Mouse (Mus musculus): ENCODE data around the gene Hist2h2bb.

Gene Hist2h2bb

DNA sequence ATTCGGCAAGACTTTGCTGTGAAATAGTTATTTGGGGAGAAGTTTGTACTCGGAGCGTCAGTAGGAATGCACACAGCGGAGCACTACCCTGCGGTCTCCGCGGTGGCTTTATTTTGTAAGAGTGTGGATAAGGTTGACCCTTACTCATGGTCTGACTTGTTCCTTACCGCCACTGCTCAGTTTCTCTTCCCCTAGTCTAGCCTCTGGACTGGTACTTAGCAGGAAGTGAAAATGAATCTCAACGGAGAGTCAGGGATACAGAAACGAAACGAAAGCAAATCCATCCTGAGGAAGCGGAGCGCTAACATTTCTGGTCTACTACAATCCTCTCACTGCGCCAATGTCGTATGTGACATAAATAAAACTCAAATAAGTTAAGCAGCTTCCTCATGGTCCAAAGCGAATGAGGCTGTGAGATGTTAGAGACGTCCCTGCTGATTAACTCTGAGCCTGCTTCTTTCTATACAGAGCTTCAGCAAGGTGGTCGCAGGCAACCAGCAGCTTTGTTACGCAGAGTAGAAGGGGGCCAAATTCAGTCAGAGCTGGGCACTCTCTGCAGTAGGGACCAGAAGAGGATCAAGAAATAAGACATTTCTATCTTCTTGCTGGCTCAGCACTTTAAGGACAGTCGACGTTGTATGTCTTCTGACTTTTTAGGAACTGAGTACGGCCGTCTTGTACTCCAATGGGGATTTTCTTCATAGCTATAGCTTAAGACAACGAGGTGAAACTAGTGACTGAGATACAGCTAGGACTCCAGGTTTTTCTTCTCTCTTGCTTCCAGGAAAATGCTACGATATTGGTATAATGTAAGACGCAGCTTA is 31.4 kb downstream of the Hist2h2bb start:
- DNase-seq (ENCODE audit: extremely low spot score, low spot score) = no peak

- DNase-seq (ENCODE audit: extremely low spot score, low spot score) = no peak
These were observed 32.5 kb downstream of the Hist2h2bb start for GRCm38 (mm10) chr3:96302076-96302475.

GRCm38 (mm10) chr3:96306506-96306905 is 37.0 kb downstream of the Hist2h2bb start:
- DNase-seq (ENCODE audit: extremely low spot score, low spot score) = no peak

DNA sequence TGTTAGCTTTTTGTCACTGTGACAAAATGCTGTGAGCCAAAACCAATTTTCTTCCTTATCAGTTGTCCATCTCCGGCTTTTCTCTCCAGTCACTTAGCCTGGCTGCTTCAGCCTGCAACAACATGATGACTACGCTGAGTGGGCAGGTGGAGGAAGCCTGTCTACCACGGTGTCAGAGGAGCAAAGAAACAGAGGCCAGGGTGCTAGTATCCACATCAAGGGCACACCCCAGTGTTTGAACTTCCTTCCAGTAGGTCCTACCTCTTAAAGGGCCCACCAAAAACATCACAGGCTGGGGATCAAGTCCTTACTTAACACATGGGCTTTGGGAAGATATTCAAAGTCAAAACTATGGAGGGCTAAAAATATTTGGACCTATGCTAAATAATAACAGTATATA is 39.9 kb downstream of the Hist2h2bb start:
- no peak for DNase-seq (ENCODE audit: extremely low spot score, low spot score)

GRCm38 (mm10) chr3:96312341-96313098 is 43.0 kb downstream of the Hist2h2bb start:
- no peak for DNase-seq (ENCODE audit: extremely low spot score, low spot score)

Measured in neural tube, embryonic 10.5 days (tissue).